Mouse (Mus musculus): ENCODE measurements at regions not wholly inside any gene's neighbourhood (a gene's known extent, or its start where the extent isn't known, plus 50 kb on each side); places are given as distances from the start of the nearest gene placed in this dataset.

- ATAC-seq (ENCODE audit: low read depth) = peak; percentile 77
- H3K27ac ChIP-seq (ENCODE audit: low read length) = peak overlapping the region; percentile 29
These were observed 135.6 kb upstream of the Id2 start for GRCm38 (mm10) chr12:25232358-25233026.

GRCm38 (mm10) chr12:25228708-25229107 lies 131.8 kb upstream of the Id2 start:
- 50% methylated on average over 2 of the region's 2 CpGs for WGBS (ENCODE audit: insufficient replicate concordance)
- no peaks in the 10 kb centered on the region for H3K9me3 ChIP-seq (replicated peaks; ENCODE audit: control insufficient read depth, low read length)
- no peak overlapping the region for H3K4me3 ChIP-seq (ENCODE audit: low read depth, low read length)

More at GRCm38 (mm10) chr12:25232358-25233026, 135.6 kb upstream of the Id2 start:
- WGBS (ENCODE audit: insufficient replicate concordance) = 38% methylated on average over 5 of the region's 5 CpGs
- H3K9ac ChIP-seq (ENCODE audit: low read depth, low read length) = no peak overlapping the region
- H3K4me1 ChIP-seq (ENCODE audit: control insufficient read depth, low read depth, low read length) = peaks cover 5% of the 10 kb centered on the region
- H3K9me3 ChIP-seq (replicated peaks; ENCODE audit: control insufficient read depth, low read length) = no peaks in the 10 kb centered on the region
- H3K27me3 ChIP-seq (ENCODE audit: control insufficient read depth, insufficient read depth, low read depth, low read length) = no peaks in the 10 kb centered on the region
- H3K4me3 ChIP-seq (ENCODE audit: low read depth, low read length) = no peak overlapping the region
- H3K4me2 ChIP-seq (ENCODE audit: low read depth, low read length) = no peak overlapping the region
- no peaks in the 10 kb centered on the region for H3K36me3 ChIP-seq (ENCODE audit: control insufficient read depth, insufficient read depth)

DNA sequence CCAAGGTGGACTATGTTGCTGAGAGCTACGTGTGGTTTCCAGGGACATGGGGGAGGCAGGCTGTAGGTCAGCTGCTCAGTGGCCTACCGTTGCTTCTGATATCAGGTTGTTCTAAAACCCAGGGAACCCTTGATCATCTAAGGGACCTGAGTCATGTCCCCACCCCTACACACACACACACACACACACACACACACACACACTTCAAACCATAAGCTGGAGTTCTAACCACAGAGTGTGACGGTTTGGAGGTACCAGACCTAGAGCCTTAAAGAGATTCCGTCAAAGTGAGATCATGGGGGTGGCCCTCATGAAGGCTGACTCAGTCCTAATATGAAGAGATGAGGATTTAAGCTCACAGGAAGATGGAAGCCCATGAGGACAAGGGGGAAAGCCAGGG lies 130.8 kb upstream of the Id2 start:
- 52% methylated on average over 4 of the region's 4 CpGs for WGBS (ENCODE audit: insufficient replicate concordance)
- no peak overlapping the region for H3K4me3 ChIP-seq (ENCODE audit: low read depth, low read length)
- no peak for ATAC-seq (ENCODE audit: low read depth)

More at GRCm38 (mm10) chr12:25228708-25229107, 131.8 kb upstream of the Id2 start:
- Histone ChIP-seq H3K9ac (ENCODE audit: low read depth, low read length) (no peak overlapping the region), H3K4me1 (ENCODE audit: control insufficient read depth, low read depth, low read length) (peaks cover 5% of the 10 kb centered on the region), H3K4me2 (ENCODE audit: low read depth, low read length) (no peak overlapping the region), H3K27ac (ENCODE audit: low read length) (no peak overlapping the region), H3K27me3 (ENCODE audit: control insufficient read depth, insufficient read depth, low read depth, low read length) (no peaks in the 10 kb centered on the region), H3K36me3 (ENCODE audit: control insufficient read depth, insufficient read depth) (no peaks in the 10 kb centered on the region)
- ATAC-seq (ENCODE audit: low read depth) = no peak

DNA sequence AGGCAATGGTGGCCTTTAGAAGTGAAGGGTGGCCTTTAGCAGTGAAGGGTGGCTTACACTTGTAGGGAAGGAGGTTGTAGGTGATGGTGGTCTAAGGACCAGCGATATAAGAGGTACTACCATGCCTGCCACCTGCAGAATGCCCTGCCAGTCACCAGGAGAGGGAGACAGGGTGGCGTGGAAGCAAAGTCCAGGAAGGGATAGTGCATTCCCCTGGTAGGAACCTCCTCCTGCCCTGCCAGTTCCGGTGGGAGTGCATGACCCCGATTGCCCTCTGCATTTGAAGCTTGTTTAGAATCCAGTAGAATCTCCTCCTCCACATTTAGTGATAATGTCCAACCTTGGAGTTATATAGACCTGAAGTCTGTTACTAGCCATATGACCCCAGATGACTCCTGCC lies 127.7 kb upstream of the Id2 start:
- ATAC-seq (ENCODE audit: low read depth) = no peak
- H3K9me3 ChIP-seq (replicated peaks; ENCODE audit: control insufficient read depth, low read length) = no peaks in the 10 kb centered on the region
- H3K9ac ChIP-seq (ENCODE audit: low read depth, low read length) = no peak overlapping the region
- no peak overlapping the region for H3K4me2 ChIP-seq (ENCODE audit: low read depth, low read length)
- H3K4me1 ChIP-seq (ENCODE audit: control insufficient read depth, low read depth, low read length) = no peaks in the 10 kb centered on the region; the same call in 1 of the 2 replicates
- H3K27ac ChIP-seq (ENCODE audit: low read length) = no peak overlapping the region
- no peak overlapping the region for H3K4me3 ChIP-seq (ENCODE audit: low read depth, low read length)
- 60% methylated on average over 4 of the region's 4 CpGs for WGBS (ENCODE audit: insufficient replicate concordance)
- H3K36me3 ChIP-seq (ENCODE audit: control insufficient read depth, insufficient read depth) = no peaks in the 10 kb centered on the region
- no peaks in the 10 kb centered on the region for H3K27me3 ChIP-seq (ENCODE audit: control insufficient read depth, insufficient read depth, low read depth, low read length)

More for the DNA sequence above, 130.8 kb upstream of the Id2 start:
- Histone ChIP-seq H3K36me3 (ENCODE audit: control insufficient read depth, insufficient read depth) (no peaks in the 10 kb centered on the region), H3K4me1 (ENCODE audit: control insufficient read depth, low read depth, low read length) (peaks cover 2% of the 10 kb centered on the region), H3K9me3 (replicated peaks; ENCODE audit: control insufficient read depth, low read length) (no peaks in the 10 kb centered on the region), H3K27ac (ENCODE audit: low read length) (no peak overlapping the region), H3K9ac (ENCODE audit: low read depth, low read length) (no peak overlapping the region), H3K27me3 (ENCODE audit: control insufficient read depth, insufficient read depth, low read depth, low read length) (no peaks in the 10 kb centered on the region), H3K4me2 (ENCODE audit: low read depth, low read length) (no peak overlapping the region)

DNA sequence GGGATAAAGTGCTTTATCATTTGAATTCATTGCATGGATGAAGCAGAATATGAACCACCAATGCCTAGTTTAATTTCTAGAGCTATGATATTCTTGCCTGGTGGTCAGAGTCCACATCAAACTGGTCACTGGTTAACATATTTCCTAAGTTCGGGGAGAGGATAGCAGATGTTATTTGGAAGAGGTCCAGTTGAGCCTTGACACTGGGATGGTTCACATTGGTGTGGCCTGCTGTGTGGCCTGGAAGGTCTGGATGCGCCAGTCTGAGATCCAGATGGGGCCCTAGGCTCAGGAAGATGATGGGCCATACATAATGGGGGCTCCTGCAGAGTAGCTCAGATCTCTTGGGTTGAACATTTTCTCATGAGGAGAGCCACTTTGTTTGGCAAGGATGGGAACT lies 127.3 kb upstream of the Id2 start:
- Histone ChIP-seq H3K36me3 (ENCODE audit: control insufficient read depth, insufficient read depth) (no peaks in the 10 kb centered on the region), H3K27ac (ENCODE audit: low read length) (no peak overlapping the region), H3K9ac (ENCODE audit: low read depth, low read length) (no peak overlapping the region), H3K4me1 (ENCODE audit: control insufficient read depth, low read depth, low read length) (no peaks in the 10 kb centered on the region; the same call in 1 of the 2 replicates), H3K27me3 (ENCODE audit: control insufficient read depth, insufficient read depth, low read depth, low read length) (no peaks in the 10 kb centered on the region), H3K4me3 (ENCODE audit: low read depth, low read length) (no peak overlapping the region), H3K4me2 (ENCODE audit: low read depth, low read length) (no peak overlapping the region), H3K9me3 (replicated peaks; ENCODE audit: control insufficient read depth, low read length) (no peaks in the 10 kb centered on the region)
- 0 out of 2 replicates have a peak, but pooled peaks have one; percentile 32 for ATAC-seq (ENCODE audit: low read depth)
- WGBS (ENCODE audit: insufficient replicate concordance) = 38% methylated on average over 2 of the region's 2 CpGs

DNA sequence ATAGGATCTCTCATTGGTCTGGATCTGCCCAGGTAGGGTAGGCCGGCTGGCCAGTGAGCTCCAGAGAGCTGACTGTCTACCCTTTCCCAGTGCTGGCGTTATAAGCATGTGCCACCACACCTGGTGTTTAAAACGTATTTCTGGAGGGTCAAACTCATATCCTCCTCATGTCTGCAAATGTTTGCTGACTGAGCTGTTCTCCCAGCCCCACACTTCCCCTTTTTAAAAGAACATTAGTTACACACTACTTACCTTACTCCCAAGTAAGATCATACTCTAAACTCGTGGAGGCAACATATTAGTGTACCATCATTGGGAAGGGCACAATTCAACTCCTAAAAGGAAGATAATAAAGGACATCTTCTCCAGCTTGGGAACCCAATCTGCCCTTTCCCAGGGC lies 126.6 kb upstream of the Id2 start:
- no peak overlapping the region for H3K27ac ChIP-seq (ENCODE audit: low read length)
- H3K4me2 ChIP-seq (ENCODE audit: low read depth, low read length) = no peak overlapping the region
- ATAC-seq (ENCODE audit: low read depth) = no peak
- no peak overlapping the region for H3K9ac ChIP-seq (ENCODE audit: low read depth, low read length)
- WGBS (ENCODE audit: insufficient replicate concordance) = 31% methylated on average over 4 of the region's 4 CpGs
- no peak overlapping the region for H3K4me3 ChIP-seq (ENCODE audit: low read depth, low read length)
- no peaks in the 10 kb centered on the region for H3K27me3 ChIP-seq (ENCODE audit: control insufficient read depth, insufficient read depth, low read depth, low read length)
- H3K36me3 ChIP-seq (ENCODE audit: control insufficient read depth, insufficient read depth) = no peaks in the 10 kb centered on the region
- H3K9me3 ChIP-seq (replicated peaks; ENCODE audit: control insufficient read depth, low read length) = no peaks in the 10 kb centered on the region
- H3K4me1 ChIP-seq (ENCODE audit: control insufficient read depth, low read depth, low read length) = no peaks in the 10 kb centered on the region; the same call in 1 of the 2 replicates

DNA sequence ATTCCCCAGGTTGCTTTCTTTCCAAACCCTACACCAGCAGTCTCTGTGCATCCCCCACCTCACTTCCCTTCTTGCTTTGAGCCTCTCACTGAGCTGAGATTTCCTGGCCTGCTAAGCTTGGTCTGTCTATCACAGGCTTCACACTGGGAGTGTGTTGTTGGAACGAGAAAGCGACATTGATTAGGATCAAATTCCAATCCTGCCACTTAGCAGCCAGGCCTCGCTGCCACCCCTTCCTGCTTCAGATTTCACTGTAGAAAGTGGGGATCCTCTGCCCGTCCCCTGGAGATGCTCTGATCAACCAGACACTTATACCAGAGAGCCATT lies 123.8 kb upstream of the Id2 start:
- no peak for ATAC-seq (ENCODE audit: low read depth)
- Histone ChIP-seq H3K4me2 (ENCODE audit: low read depth, low read length) (no peak overlapping the region), H3K36me3 (ENCODE audit: control insufficient read depth, insufficient read depth) (no peaks in the 10 kb centered on the region), H3K9me3 (replicated peaks; ENCODE audit: control insufficient read depth, low read length) (no peaks in the 10 kb centered on the region), H3K27ac (ENCODE audit: low read length) (no peak overlapping the region), H3K4me1 (ENCODE audit: control insufficient read depth, low read depth, low read length) (peaks cover 8% of the 10 kb centered on the region; the same call in 1 of the 2 replicates), H3K9ac (ENCODE audit: low read depth, low read length) (no peak overlapping the region), H3K27me3 (ENCODE audit: control insufficient read depth, insufficient read depth, low read depth, low read length) (no peaks in the 10 kb centered on the region), H3K4me3 (ENCODE audit: low read depth, low read length) (no peak overlapping the region)
- 44% methylated on average over 4 of the region's 4 CpGs for WGBS (ENCODE audit: insufficient replicate concordance)

DNA sequence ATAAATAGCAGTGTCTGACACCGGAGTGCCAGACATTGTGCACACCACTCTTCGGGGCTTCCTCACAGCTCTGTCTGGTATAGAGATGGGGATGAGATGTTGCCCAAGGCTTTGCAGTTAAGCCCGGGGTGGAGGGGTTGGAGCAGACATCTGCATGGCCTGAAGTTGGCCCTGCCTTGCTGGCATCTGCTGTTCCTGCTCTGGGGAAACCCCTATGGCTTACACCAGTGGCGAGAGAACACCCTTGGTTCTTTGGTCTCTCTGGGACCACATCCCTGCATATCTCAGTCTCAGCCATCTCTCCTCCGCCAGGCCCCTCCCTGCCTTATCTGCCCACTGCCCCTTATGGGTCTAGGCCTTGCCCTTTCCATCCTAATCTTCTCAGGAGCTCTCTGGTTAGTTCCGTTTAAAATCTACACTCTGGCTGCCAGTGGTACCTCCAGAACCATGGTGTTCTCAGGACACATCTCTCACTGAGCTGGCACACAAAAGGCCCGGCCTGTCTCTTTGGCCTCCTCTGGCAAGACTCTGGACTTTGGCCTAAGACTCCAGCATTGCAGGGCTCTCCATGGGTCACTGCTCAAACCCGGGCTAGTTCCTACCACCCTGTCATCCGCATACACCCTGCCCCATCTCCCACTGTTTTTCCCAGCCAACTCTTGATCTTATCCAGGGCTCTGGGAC lies 123.3 kb upstream of the Id2 start:
- no peak overlapping the region for H3K4me3 ChIP-seq (ENCODE audit: low read depth, low read length)
- 40% methylated on average over 9 of the region's 9 CpGs for WGBS (ENCODE audit: insufficient replicate concordance)
- no peaks in the 10 kb centered on the region for H3K27me3 ChIP-seq (ENCODE audit: control insufficient read depth, insufficient read depth, low read depth, low read length)

DNA sequence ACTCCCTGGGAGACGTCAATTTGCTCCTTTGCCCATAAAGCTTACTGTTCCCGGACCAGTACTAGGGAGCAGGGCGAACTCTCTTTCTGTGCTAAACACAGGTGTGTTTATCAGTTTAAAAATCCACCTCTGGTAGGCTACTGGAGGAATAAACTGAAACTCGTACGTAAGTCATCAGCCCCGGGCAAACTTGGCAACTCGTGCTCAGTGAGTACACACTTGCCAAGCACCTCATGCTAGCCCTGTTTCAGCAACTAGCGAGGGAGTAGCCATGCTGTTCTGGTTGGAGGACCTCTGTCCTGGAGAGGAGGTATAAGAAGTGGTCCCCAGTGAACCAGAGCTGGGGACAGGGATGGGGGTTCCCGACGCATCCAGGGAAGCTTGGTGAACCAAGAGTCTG lies 122.6 kb upstream of the Id2 start:
- H3K4me1 ChIP-seq (ENCODE audit: control insufficient read depth, low read depth, low read length) = peaks cover 8% of the 10 kb centered on the region; the same call in 1 of the 2 replicates
- no peak overlapping the region for H3K9ac ChIP-seq (ENCODE audit: low read depth, low read length)
- no peak overlapping the region for H3K4me3 ChIP-seq (ENCODE audit: low read depth, low read length)
- no peak overlapping the region for H3K4me2 ChIP-seq (ENCODE audit: low read depth, low read length)
- H3K9me3 ChIP-seq (replicated peaks; ENCODE audit: control insufficient read depth, low read length) = no peaks in the 10 kb centered on the region
- no peak overlapping the region for H3K27ac ChIP-seq (ENCODE audit: low read length)
- no peaks in the 10 kb centered on the region for H3K27me3 ChIP-seq (ENCODE audit: control insufficient read depth, insufficient read depth, low read depth, low read length)
- 70% methylated on average over 10 of the region's 10 CpGs for WGBS (ENCODE audit: insufficient replicate concordance)
- no peaks in the 10 kb centered on the region for H3K36me3 ChIP-seq (ENCODE audit: control insufficient read depth, insufficient read depth)
- no peak for ATAC-seq (ENCODE audit: low read depth)

More for the DNA sequence above, 123.3 kb upstream of the Id2 start:
- H3K9ac ChIP-seq (ENCODE audit: low read depth, low read length) = no peak overlapping the region
- H3K4me2 ChIP-seq (ENCODE audit: low read depth, low read length) = no peak overlapping the region
- H3K36me3 ChIP-seq (ENCODE audit: control insufficient read depth, insufficient read depth) = no peaks in the 10 kb centered on the region
- no peak for ATAC-seq (ENCODE audit: low read depth)
- H3K27ac ChIP-seq (ENCODE audit: low read length) = no peak overlapping the region
- no peaks in the 10 kb centered on the region for H3K9me3 ChIP-seq (replicated peaks; ENCODE audit: control insufficient read depth, low read length)
- H3K4me1 ChIP-seq (ENCODE audit: control insufficient read depth, low read depth, low read length) = peaks cover 8% of the 10 kb centered on the region; the same call in 1 of the 2 replicates
